Mouse (Mus musculus) retina, postnatal 7 days (tissue): ENCODE measurements around the gene Asphd1.
"Not testable (repeated sequence)": the region's sequence is repeated elsewhere in the genome, so short reads cannot be mapped to it uniquely, and the experiment has no call there.

Experiments
- DNase-seq: peaks from one replicate; pipeline ENCODE4 v3.0.0-alpha.2; 2012; ENCODE audit warnings: low read depth, low spot score

Gene Asphd1

GRCm38 (mm10) chr7:126950647-126951615, 1.5 kb upstream of the Asphd1 start:
- no peak for DNase-seq

GRCm38 (mm10) chr7:126949793-126950646, 638 bp upstream of the Asphd1 start, which contains the start of gene Sez6l2:
Gene Sez6l2, plus strand, starts transcription at chr7:126950563.
- DNase-seq: peak; percentile 67

- no peak for DNase-seq
Observed at GRCm38 (mm10) chr7:126948626-126949025, 756 bp downstream of the Asphd1 start.

- peak; percentile 28 for DNase-seq
Observed at GRCm38 (mm10) chr7:126946530-126946929, 2.9 kb downstream of the Asphd1 start.

- DNase-seq: no peak
Observed at GRCm38 (mm10) chr7:126941801-126942200, 7.6 kb downstream of the Asphd1 start.

GRCm38 (mm10) chr7:126941171-126941570, 8.2 kb downstream of the Asphd1 start:
- no peak for DNase-seq

GRCm38 (mm10) chr7:126932652-126933051, 16.7 kb downstream of the Asphd1 start:
- DNase-seq: no peak

- DNase-seq: no peak
Observed at GRCm38 (mm10) chr7:126929046-126929445, 20.3 kb downstream of the Asphd1 start.

GRCm38 (mm10) chr7:126928384-126929037, 20.9 kb downstream of the Asphd1 start, which contains the start of gene Kctd13:
Gene Kctd13, plus strand, starts transcription at chr7:126928879.
- DNase-seq: peak; percentile 88

GRCm38 (mm10) chr7:126926299-126926698, 23.1 kb downstream of the Asphd1 start:
- DNase-seq: no peak

- no peak for DNase-seq
Observed at GRCm38 (mm10) chr7:126923999-126924398, 25.4 kb downstream of the Asphd1 start.

- no peak for DNase-seq
Observed at GRCm38 (mm10) chr7:126922624-126923060, 26.7 kb downstream of the Asphd1 start, which contains the start of gene Tmem219. Gene Tmem219, minus strand, starts transcription at chr7:126922917.

- no peak for DNase-seq
Observed at GRCm38 (mm10) chr7:126921563-126921962, 27.8 kb downstream of the Asphd1 start.

- DNase-seq: no peak
Observed at GRCm38 (mm10) chr7:126919973-126920372, 29.4 kb downstream of the Asphd1 start.

GRCm38 (mm10) chr7:126918356-126918755, 31.0 kb downstream of the Asphd1 start:
- not testable (repeated sequence) for DNase-seq

- DNase-seq: no peak
Observed at GRCm38 (mm10) chr7:126914844-126915243, 34.5 kb downstream of the Asphd1 start.

GRCm38 (mm10) chr7:126905590-126905989, 43.8 kb downstream of the Asphd1 start:
- DNase-seq: no peak

GRCm38 (mm10) chr7:126899781-126900180, 49.6 kb downstream of the Asphd1 start:
- peak; percentile 63 for DNase-seq

- DNase-seq: peak; percentile 86
Observed at GRCm38 (mm10) chr7:126898102-126898990, 51.0 kb downstream of the Asphd1 start.

- DNase-seq: no peak
Observed at GRCm38 (mm10) chr7:126897390-126898101, 51.8 kb downstream of the Asphd1 start.
